Mouse (Mus musculus) urinary bladder, postnatal 36 days (tissue): ENCODE measurements at regions not wholly inside any gene's neighbourhood (a gene's known extent, or its start where the extent isn't known, plus 50 kb on each side); places are given as distances from the start of the nearest gene placed in this dataset.
A peak's percentile ranks its signal among the peaks of the same experiment; 100 is the strongest.

Experiments
- DNase-seq, 2 experiments: peaks; one replicate each; pipeline ENCODE4 v3.0.0; 2022; ENCODE audit warnings: low spot score in 2 of 2, mixed read lengths in 1 of 2

- no peak for DNase-seq
Measured at GRCm38 (mm10) chrX:11387200-11387940, 59.7 kb downstream of the H2al1j start.

GRCm38 (mm10) chrX:11388860-11389259, 61.2 kb downstream of the H2al1j start:
- peak in 1 of 2 experiments; percentile 3 for DNase-seq

DNA sequence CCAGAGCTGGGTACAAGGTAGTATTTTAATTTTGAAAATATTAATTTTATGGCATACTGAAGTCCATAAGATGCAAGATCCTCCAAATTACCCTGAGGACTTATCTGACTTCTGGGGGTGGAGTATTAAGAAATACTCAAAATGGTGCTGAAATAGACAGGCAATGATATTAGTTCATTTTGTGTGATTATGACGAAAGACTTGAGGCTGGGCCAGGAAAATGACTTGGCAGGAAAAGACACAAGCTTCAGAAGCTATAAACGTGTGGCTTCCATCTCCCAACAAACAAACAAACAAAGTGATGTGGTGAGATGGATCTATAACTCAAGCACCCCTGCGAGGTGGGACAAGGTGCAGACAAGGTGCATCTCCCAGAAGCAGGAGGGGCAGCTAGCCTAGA, 72.8 kb downstream of the H2al1j start:
- DNase-seq: peak in 1 of 2 experiments; percentile 6

DNA sequence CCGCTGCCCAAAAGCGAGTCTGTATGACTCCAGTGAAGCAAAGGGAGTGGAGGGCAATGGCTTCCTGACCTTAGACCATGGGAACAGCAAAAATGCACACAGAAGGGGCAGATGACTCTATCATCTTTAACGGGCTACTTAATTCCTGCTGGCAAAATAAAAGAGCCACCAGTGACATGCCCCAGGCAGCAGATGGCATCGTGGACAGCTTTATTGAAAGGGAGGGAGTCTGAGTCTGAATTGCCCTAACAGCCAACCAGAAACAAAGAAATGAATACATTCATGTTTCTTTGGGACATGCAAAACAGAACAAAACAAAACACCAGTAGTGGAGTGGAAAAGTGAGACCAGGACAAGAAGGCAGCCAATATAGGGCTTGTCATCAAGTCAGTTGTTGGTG, 76.7 kb downstream of the H2al1j start:
- DNase-seq: no peak

DNA sequence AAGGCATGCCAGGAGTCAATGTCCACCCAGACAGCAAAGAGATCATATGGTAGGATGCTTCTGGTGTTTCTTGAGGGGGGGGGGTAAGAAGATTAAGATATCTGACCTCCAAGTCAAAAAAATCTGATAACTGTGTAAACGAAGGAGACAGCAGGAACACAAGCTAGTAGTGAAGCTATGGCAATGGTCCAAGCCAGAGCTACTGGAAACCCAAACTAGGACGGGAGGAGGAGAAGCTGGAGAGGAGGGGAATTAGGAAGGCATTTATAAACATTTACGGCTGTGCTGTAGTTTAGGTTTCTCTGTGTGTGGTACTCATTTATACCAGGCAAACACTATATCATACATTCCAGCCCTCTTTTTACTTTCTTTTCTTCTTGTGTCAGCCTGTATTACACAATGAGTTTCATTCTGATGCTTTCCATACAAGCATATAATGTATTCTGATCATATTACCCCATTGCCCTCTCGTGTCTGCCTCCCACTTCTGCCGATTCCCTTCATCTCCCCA, 84.7 kb downstream of the H2al1j start:
- no peak for DNase-seq

GRCm38 (mm10) chrX:11415662-11416061, 88.0 kb downstream of the H2al1j start:
- no peak for DNase-seq

- no peak for DNase-seq
Measured at GRCm38 (mm10) chrX:11416510-11416909, 88.9 kb downstream of the H2al1j start.

DNA sequence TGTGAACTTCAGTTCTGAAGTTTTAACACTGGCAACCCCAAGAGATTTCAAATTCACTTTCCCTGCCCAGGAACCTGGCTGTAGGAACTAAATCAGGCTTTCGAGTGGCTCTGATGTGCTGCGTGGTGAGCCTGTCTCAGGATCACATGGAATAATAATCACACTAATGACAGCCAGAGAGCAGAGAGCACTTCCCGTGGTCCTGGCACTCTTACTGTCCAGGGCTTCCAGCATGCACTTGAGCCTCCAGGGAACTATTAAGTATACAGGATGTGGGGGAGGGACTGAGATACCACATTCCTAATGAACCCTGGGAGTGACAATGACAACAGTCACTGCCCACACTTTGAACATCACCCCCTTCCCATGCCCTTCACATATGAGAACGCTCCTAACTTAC, 90.2 kb downstream of the H2al1j start:
- no peak for DNase-seq

DNA sequence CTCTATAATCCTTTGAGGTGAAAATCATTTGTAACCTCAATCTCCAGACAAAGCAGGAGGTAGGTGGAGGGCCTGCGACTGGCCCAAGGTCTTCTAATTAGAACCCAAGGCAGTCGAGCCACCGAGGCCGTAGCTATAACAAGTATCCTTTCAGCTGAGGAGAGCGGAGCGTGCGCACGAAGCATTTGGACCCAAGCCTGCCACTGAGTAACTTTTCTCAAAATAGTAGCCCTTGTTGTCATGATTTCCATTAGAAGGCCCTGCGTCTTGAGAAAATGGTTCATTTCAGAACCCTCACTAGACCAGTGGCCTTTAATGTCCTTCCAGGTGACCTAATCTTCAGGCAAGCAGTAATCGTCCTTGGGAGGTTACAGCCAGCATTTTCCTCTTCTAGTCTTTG, 90.6 kb downstream of the H2al1j start:
- no peak for DNase-seq

DNA sequence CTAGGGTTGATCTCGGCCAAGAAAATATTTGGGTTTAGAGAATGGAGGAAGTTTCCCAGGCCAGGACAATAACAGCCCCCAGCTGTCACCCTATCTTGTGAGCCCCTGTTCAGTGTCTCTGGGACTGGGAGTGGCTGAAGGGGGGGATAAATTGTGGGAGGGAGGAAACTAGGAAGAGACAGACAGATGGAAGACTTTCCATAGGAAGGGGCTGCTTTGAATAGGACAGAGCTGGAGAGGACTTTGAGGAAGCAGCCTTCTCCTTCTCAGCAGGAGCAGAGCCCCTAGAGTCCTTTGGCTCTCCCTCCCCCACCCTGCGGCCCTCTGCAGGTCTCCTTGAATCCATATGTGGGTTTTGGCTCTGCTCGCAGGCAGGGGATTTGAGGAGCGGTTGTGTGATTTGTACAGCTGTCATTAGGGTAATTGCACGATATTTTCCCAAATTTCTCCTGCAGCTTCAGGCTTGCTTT, 91.6 kb downstream of the H2al1j start:
- no peak for DNase-seq

DNA sequence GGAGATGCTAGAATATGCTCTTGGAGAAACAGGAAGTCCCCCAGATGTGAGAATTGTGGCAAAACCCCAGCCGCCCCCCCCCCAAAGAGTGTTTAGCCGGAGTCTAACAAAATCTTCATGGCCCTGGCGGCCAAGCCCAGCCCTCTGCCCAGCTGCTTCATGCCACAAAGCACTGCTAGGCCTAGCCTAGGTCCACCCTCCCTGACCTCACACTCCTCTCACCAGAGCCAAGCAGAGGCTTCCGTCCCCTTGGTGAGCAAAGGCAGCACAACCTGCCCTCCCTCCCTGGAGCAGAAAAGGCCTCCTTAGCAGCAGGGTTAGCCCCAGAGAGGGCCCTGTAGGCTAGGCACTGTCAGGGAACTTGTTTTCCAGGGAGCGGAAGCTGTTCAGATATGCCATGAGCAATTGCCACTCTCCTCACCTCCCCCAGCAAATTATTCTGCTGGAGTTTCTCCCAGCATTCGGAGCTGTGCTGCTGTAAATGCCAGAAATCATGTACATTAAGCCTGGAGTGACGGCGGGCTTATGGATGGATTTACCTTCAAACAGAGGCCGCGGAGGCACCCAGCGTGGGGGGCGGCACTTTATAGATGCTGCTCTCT, 104.9 kb downstream of the H2al1j start:
- DNase-seq: no peak

DNA sequence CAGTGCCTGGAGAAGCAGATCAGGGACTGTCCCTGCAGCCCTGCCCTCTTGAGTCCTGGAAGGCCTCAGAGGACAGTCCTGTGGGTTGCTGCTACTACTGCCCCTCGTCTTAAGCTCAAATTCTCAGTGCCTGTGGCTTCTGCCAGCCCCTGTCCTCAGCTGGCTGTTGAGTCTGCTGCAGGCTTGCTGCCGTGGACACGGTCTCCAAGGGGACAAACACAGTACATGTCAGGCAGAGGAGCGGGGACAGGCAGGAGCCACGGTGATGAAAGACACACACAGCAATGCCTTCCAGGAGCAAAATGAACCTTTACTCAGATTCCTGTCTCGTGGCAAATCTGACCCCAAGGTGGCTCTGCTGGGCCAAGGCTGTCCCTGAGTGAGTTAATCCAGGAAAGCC, 107.7 kb downstream of the H2al1j start:
- DNase-seq: no peak

DNA sequence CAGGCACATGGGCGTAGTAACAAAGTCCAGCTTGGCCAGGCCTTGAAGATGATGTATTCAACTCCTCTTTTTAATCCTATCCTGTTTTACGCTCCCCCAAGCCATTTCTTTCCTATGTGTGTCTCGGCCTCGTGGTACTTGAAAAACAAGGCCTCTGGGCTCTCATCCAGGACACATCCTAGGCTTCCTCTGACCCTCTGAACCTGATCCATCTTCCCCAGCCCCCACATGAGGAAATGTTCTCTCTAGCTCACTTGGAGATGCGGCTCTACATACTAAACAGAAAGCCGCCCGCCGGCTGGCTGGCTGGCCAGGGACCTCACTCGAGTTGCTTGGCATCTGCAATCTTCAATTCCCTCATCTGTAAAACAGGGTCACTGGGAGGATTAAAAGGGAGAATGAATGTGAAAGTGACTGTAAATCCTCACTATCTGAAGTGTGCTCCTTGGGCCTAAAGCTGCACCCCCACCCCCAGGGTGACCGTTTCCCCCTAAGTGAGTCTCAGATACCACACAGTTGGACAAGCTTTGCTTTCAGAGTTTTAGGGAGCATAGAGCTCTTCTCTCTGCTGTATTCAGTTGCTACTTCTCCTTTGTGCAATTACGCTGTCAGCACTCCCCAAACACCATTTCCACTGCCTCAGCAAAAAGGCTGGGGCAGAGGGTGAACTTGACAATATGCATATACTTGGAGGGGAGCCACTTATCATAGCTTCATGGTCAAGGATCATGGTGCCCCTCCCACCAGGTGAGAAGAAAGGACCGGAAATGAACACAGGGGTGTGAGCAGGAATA, 109.7 kb downstream of the H2al1j start:
- peak; percentile 3 to 9 for DNase-seq

GRCm38 (mm10) chrX:11443543-11443942, 115.9 kb downstream of the H2al1j start:
- no peak for DNase-seq

- DNase-seq: peak in 1 of 2 experiments; percentile 26
Measured at GRCm38 (mm10) chrX:11444261-11444725, 116.7 kb downstream of the H2al1j start.

GRCm38 (mm10) chrX:11448711-11449110, 121.1 kb downstream of the H2al1j start:
- DNase-seq: no peak

DNA sequence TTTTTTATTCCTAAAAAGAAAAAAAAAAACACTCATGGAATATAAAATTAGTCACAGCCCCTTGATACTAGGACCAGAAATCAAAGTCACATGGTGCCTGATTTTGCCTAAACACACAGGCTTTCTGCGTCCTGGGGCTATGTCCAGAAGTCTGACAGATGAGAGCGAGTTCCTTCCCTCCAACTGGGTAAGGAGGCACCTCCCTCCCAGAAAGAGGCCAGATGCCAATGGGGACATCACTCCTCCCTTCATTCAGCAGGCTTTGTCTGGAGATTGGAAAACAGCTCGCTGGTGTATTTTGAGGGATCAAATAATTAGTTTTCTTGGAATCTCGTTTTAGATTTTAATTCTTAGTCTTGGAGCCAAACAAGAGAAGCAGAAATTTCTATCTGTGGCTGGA, 130.9 kb downstream of the H2al1j start:
- DNase-seq: peak in 1 of 2 experiments; percentile 8

- no peak for DNase-seq
Measured at GRCm38 (mm10) chrX:11463955-11464511, 136.4 kb downstream of the H2al1j start.

DNA sequence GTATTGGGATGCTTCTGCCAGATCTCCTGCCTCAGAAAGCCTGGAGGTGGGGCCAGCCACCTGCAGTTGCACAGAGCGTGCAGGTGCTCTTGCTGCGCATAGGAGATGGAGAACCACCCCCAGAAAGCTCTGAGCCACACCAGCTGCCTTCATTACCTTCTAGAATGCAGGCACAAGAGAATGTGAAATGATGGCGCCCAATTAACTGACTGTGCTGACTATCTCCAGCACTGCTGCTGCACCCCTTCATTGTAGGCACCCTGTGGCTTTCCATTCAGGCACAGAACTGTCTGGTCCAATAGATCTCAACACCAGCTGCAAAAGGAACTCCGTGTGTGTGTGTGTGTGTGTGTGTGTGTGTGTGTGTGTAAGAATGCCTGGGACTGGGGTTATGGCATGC, 138.6 kb downstream of the H2al1j start:
- no peak for DNase-seq

DNA sequence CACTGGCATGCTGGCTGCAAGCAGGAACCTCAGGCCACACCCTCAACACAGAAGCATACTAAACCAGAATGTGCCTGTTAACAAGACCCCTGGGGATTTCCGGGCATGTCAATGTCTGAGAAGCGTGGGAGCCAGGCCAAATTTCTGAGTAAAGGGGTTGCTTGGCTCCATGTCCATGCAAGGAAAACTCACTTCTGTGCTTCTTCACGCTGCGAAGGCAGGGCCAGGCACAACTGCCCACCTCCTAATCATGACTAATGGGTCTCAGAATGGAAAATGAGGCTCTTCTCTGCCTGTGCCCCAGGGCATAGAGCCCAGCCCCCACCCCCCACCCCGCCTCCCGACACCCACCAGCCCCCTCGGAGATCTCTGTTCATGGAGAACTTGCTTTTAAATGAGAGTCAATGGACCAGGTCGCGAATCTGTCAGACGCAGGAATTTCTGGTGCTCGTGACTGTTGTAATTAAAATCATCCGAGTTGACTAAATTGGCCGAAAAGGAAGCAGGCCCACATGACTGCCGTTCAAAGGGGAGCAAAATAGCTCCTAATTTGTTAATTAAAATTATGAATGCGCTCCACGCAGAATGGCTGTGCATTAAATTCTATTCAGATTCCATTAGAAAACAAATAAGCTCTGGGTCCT, 152.2 kb downstream of the H2al1j start:
- no peak for DNase-seq

GRCm38 (mm10) chrX:11482141-11482540, 154.5 kb downstream of the H2al1j start:
- no peak for DNase-seq
